ENCODE assay signal across 8 mouse cellular contexts in genomic region chr2:118861454-118862339, GRCm38 (mm10). TPM values are rescaled to one million over a fixed set of nuclear protein-coding genes. Genes with fewer than 3 reads are reported as not detected.
DNase-seq lines count a peak whose midpoint lies in the region; ATAC-seq lines count a peak whose summit lies in the region.

TSS of gene Ivd (plus strand) at chr2:118861954.

- peak within 1 kb of the TSS; percentile 40; the same call in 1 of the 2 replicates for H3K27ac ChIP-seq in brown adipose tissue, adult 24 weeks (replicated peaks; ENCODE audit: low read depth, low read length)
- H3K27ac ChIP-seq in heart, embryonic 13.5 days (replicated peaks) = peak within 1 kb of the TSS; percentile 61
- H3K27ac ChIP-seq in liver, embryonic 12.5 days = peak within 1 kb of the TSS; percentile 68
- H3K27ac ChIP-seq in stomach, embryonic 15.5 days = peak within 1 kb of the TSS; percentile 36

- H3K4me2 ChIP-seq in heart, embryonic 13.5 days = peak within 1 kb of the TSS; percentile 71
- peak within 1 kb of the TSS; percentile 79 for H3K4me2 ChIP-seq in liver, embryonic 12.5 days
- H3K4me2 ChIP-seq in stomach, embryonic 15.5 days = peak within 1 kb of the TSS; percentile 72

- H3K4me3 ChIP-seq in brown adipose tissue, adult 24 weeks (ENCODE audit: insufficient read depth, low read depth, low read length) = peak within 1 kb of the TSS; percentile 89
- peak within 1 kb of the TSS; percentile 72 for H3K4me3 ChIP-seq in heart, embryonic 13.5 days
- H3K4me3 ChIP-seq in liver, embryonic 12.5 days = peak within 1 kb of the TSS; percentile 69
- peak within 1 kb of the TSS; percentile 57 for H3K4me3 ChIP-seq in stomach, embryonic 15.5 days (replicated peaks)

- H3K4me1 ChIP-seq in brown adipose tissue, adult 24 weeks (ENCODE audit: control insufficient read depth, insufficient read depth, insufficient read length, low read length) = no peaks in the 10 kb centered on the region
- H3K4me1 ChIP-seq in heart, embryonic 13.5 days = peaks cover 24% of the 10 kb centered on the region
- H3K4me1 ChIP-seq in liver, embryonic 12.5 days = peaks cover 24% of the 10 kb centered on the region
- H3K4me1 ChIP-seq in stomach, embryonic 15.5 days = no peaks in the 10 kb centered on the region

- H3K9ac ChIP-seq in heart, embryonic 13.5 days = peak within 1 kb of the TSS; percentile 86
- peak within 1 kb of the TSS; percentile 74 for H3K9ac ChIP-seq in liver, embryonic 12.5 days
- H3K9ac ChIP-seq in stomach, embryonic 15.5 days = peak within 1 kb of the TSS; percentile 32; the same call in 1 of the 2 replicates

- H3K9me3 ChIP-seq in heart, embryonic 13.5 days = no peaks in the 10 kb centered on the region
- H3K9me3 ChIP-seq in liver, embryonic 12.5 days (replicated peaks) = no peaks in the 10 kb centered on the region
- H3K9me3 ChIP-seq in stomach, embryonic 15.5 days = no peaks in the 10 kb centered on the region

- ATAC-seq in heart, embryonic 13.5 days (ENCODE audit: extremely low read depth, insufficient number of reproducible peaks, low FRiP score, low TSS enrichment) = peak; percentile 97
- peak; percentile 100 for ATAC-seq in liver, embryonic 12.5 days
- peak; percentile 99 for ATAC-seq in stomach, embryonic 15.5 days (ENCODE audit: insufficient read depth, low FRiP score, low read depth)

- WGBS in heart, embryonic 13.5 days = under 1% methylated on average over 34 of the region's 34 CpGs
- 2% methylated on average over 34 of the region's 34 CpGs for WGBS in liver, embryonic 12.5 days (ENCODE audit: insufficient replicate concordance)
- under 1% methylated on average over 34 of the region's 34 CpGs for WGBS in stomach, embryonic 15.5 days

- H3K27me3 ChIP-seq in heart, embryonic 13.5 days (replicated peaks) = no peaks in the 10 kb centered on the region
- H3K27me3 ChIP-seq in liver, embryonic 12.5 days (replicated peaks) = peaks cover 11% of the 10 kb centered on the region
- no peaks in the 10 kb centered on the region for H3K27me3 ChIP-seq in stomach, embryonic 15.5 days (replicated peaks)

- 0 out of 2 replicates have a peak, but pooled peaks cover 15% of the 10 kb centered on the region for H3K36me3 ChIP-seq in heart, embryonic 13.5 days
- H3K36me3 ChIP-seq in liver, embryonic 12.5 days = no peaks in the 10 kb centered on the region
- H3K36me3 ChIP-seq in stomach, embryonic 15.5 days = no peaks in the 10 kb centered on the region

- peak; percentile 94 for DNase-seq in CD4-positive, CD25-positive, alpha-beta regulatory T cell, adult 2 months (ENCODE audit: low read depth, low spot score)
- DNase-seq in fat pad, adult 2 months (ENCODE audit: extremely low read depth, low read depth, low spot score) = peak; percentile 88
- peak; percentile 95 for DNase-seq in kidney, postnatal 10 days
- peak; percentile 82 to 85 for DNase-seq in natural killer cell, adult 2 months (ENCODE audit: low spot score in 2 of 2)

RNA-seq across cellular contexts. Expression of gene Ivd, which starts in this region (rescaled TPM):
- 134 and 164 TPM in 2 replicates for polyA plus RNA-seq in brown adipose tissue, adult 24 weeks (2012; ENCODE audit: insufficient read depth, insufficient read length, missing spikeins)
- polyA plus RNA-seq in heart, embryonic 13.5 days (2015; fragmentation: Nextera tagmentation; extraction: Ambion mirVana) = 69.9 and 75.6 TPM in 2 replicates
- 27.9 and 30.8 TPM in 2 replicates for polyA plus RNA-seq in liver, embryonic 12.5 days (2016; fragmentation: Nextera tagmentation; extraction: Ambion mirVana)
- polyA plus RNA-seq in stomach, embryonic 15.5 days (2015; fragmentation: Nextera tagmentation; extraction: Ambion mirVana) = 55.1 and 58.9 TPM in 2 replicates

Comparison
In these comparisons a context has a peak if more than half of its experiments do, and no peak if none do; other contexts are left out.
1. Peak in every context shown above with its lines: DNase-seq, ATAC-seq, H3K4me3 ChIP-seq and H3K27ac ChIP-seq.
2. H3K9ac ChIP-seq: peak in every context shown above with its lines; median percentile 86 in heart, embryonic 13.5 days; 74 in liver, embryonic 12.5 days; 32 in stomach, embryonic 15.5 days.